Mouse (Mus musculus) liver, adult 2 months (tissue): ENCODE measurements around the gene Med28. TPM values are rescaled to one million over a fixed set of nuclear protein-coding genes. Genes with fewer than 3 reads are reported as not detected.

Source experiments
- DNase-seq: peaks from one replicate; pipeline ENCODE4 v3.0.0-alpha.2; 2011; ENCODE audit warnings: low read depth, low spot score; ENCODE audit errors: extremely low read depth
- H3K27ac ChIP-seq: fragments of 200-500 bp; replicated peaks from 2 replicates; pipeline ENCODE4 v1.5.1; 2012; ENCODE audit warnings: low read depth, mild to moderate bottlenecking, control low read depth, inconsistent platforms, low read length; ENCODE audit not compliant: insufficient read depth
- H3K27me3 ChIP-seq: fragments of 200-500 bp; 2 replicates; pipeline ENCODE4 v1.6.1; 2012; ENCODE audit warnings: mild to moderate bottlenecking, moderate library complexity, low read length, inconsistent platforms; ENCODE audit not compliant: control insufficient read depth, insufficient read depth
- H3K36me3 ChIP-seq: fragments of 200-500 bp; 2 replicates; pipeline ENCODE4 v1.6.1; 2012; ENCODE audit warnings: low read length, inconsistent platforms; ENCODE audit not compliant: control insufficient read depth, insufficient read depth
- H3K4me1 ChIP-seq: fragments of 200-500 bp; 2 replicates; pipeline ENCODE4 v1.6.1; 2011; ENCODE audit warnings: low read length; ENCODE audit not compliant: control insufficient read depth, insufficient read depth
- H3K4me3 ChIP-seq: fragments of 200-500 bp; 2 replicates; pipeline ENCODE4 v1.5.1; 2011; ENCODE audit warnings: low read depth, mild to moderate bottlenecking, control low read depth, low read length, moderate library complexity; ENCODE audit not compliant: insufficient read depth
- H3K79me2 ChIP-seq: fragments of 200-500 bp; 2 replicates; pipeline ENCODE4 v1.6.1; 2012; ENCODE audit warnings: inconsistent platforms, mild to moderate bottlenecking, low read length, moderate library complexity; ENCODE audit not compliant: control insufficient read depth, insufficient read depth
- H3K9ac ChIP-seq: fragments of 200-500 bp; 2 replicates; pipeline ENCODE4 v1.6.1; 2012; ENCODE audit warnings: low read depth, mild to moderate bottlenecking, control low read depth, inconsistent platforms, low read length
- CTCF ChIP-seq: fragments of 200-500 bp; IDR thresholded peaks from 2 replicates; pipeline ENCODE4 v1.5.1; 2011; ENCODE audit warnings: low read depth, low read length, control low read depth
- POLR2A ChIP-seq: fragments of 200-500 bp; IDR thresholded peaks from 2 replicates; pipeline ENCODE4 v1.6.1; 2011; ENCODE audit warnings: low read length, control low read depth; ENCODE audit not compliant: insufficient read depth; ENCODE audit errors: extremely low read depth
- WGBS: fragments of 180-500 bp; shearing (Covaris S2); methylation state at CpG from one replicate; pipeline ENCODE4 v1.1.7; 2018; 5-methylcytosine and 5-hydroxymethylcytosine counted together
- polyA plus RNA-seq: library from polyadenylated mRNA; depleted of rRNA; stranded (reverse); fragments of >200 nt; gene quantifications from 2 replicates; pipeline ENCODE4 v1.2.3, GENCODE M21; 2012; rRNA removed
- total RNA-seq: library from RNA; depleted of rRNA; stranded (reverse); fragments of >200 nt; gene quantifications from 2 replicates; pipeline ENCODE4 v1.2.3, GENCODE M21; 2014; rRNA removed

Gene Med28
- total and polyA plus RNA-seq, 2 experiments: 27.2 to 44.8 TPM

DNA sequence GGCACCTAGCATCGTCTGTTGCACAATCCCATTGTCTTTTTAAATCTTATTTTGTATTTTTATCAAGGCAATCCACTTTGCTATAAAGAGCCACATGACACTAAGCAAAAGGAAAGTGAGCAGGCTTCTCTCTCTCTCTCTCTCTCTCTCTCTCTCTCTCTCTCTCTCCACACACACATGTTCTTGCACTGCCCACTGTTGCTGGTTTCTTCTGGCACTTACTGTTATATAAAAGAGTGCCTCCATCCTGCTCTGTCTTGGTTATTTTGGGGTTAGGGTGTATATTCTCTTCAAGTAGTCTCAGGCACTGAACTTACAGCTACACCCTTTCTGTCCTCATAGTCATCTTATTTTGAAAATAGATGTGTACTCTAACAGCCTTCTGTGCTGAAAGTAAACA, 29.6 kb downstream of the Med28 start:
- H3K27me3 ChIP-seq: no peaks in the 10 kb centered on the region
- no peak for TF ChIP-seq CTCF
- TF ChIP-seq POLR2A: no peak
- no peaks in the 10 kb centered on the region for H3K36me3 ChIP-seq
- no peak overlapping the region for H3K9ac ChIP-seq
- WGBS: 86% methylated on average over 1 of the region's 1 CpGs
- DNase-seq: no peak
- no peaks in the 10 kb centered on the region for H3K79me2 ChIP-seq
- H3K4me3 ChIP-seq: no peak overlapping the region
- no peaks in the 10 kb centered on the region for H3K4me1 ChIP-seq
- no peak overlapping the region for H3K27ac ChIP-seq

DNA sequence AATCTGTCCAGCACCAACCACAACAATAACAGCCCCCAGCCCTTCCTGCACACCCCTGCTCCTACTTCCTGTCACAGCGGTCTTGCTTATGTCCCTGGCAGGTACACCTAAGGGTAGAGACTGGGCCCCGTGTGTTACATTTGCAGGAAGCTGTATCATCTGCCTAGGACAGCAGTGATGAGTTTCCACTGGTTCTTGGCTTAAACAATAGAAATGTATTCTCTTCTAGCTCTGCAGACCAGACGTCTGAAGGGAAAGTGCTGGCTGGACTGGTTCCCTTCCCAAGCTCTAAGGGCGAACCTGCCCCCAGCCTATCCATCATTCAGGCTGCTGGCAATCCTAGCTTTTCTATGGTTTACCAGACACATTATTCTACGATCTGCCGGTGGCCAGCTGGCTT, 44.0 kb downstream of the Med28 start:
- H3K27ac ChIP-seq: no peak overlapping the region
- H3K9ac ChIP-seq: no peak overlapping the region
- H3K4me1 ChIP-seq: no peaks in the 10 kb centered on the region
- no peaks in the 10 kb centered on the region for H3K27me3 ChIP-seq
- no peaks in the 10 kb centered on the region for H3K36me3 ChIP-seq
- no peaks in the 10 kb centered on the region for H3K79me2 ChIP-seq
- TF ChIP-seq POLR2A (no peak), CTCF (no peak)
- no peak for DNase-seq
- H3K4me3 ChIP-seq: no peak overlapping the region
- 64% methylated on average over 6 of the region's 6 CpGs for WGBS

DNA sequence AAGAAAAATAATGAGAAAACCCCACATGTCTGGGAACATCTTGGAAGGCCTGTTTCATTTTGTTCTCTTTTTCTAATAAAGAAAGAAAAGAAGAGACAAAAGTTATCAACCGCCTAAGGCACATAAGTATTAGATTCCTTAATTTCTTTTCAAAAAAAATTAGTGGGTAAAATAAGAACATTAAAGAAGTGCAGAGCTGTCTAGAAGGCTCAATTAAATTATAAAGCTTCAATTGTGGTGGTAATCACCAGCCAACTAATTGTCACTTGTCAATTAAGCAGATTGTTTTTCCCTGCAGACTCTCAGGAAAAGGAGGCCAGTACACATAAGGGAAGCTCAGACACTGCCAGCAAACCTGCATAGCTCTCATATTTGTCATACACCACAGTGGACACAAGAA, 45.8 kb downstream of the Med28 start:
- no peak overlapping the region for H3K9ac ChIP-seq
- no peak overlapping the region for H3K4me3 ChIP-seq
- 96% methylated on average over 1 of the region's 1 CpGs for WGBS
- no peaks in the 10 kb centered on the region for H3K36me3 ChIP-seq
- TF ChIP-seq POLR2A: no peak
- TF ChIP-seq CTCF: no peak
- H3K79me2 ChIP-seq: no peaks in the 10 kb centered on the region
- H3K27ac ChIP-seq: no peak overlapping the region
- H3K27me3 ChIP-seq: no peaks in the 10 kb centered on the region
- H3K4me1 ChIP-seq: no peaks in the 10 kb centered on the region
- DNase-seq: no peak

DNA sequence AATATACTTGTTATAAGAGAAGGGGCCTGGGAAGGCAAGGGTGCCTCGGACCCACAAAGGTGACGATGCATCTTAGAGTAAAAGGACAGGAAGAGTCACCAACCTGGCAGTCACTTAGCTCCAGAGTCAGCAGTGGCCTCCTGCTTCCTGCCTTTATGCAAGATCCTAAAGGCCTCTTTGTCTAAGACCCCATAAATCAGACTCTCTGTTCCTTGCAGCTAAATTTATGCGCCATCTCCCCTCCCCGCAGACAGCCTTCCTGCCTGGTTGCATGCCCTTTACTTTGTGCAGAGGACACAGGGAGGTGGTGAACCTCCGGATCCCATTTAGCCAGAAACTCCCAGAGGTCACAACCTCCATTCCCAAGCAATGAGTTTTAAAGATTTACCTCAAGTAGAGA, 52.8 kb downstream of the Med28 start:
- H3K27ac ChIP-seq: no peak overlapping the region
- peaks cover 6% of the 10 kb centered on the region; the same call in 1 of the 2 replicates for H3K4me1 ChIP-seq
- no peak for DNase-seq
- TF ChIP-seq CTCF (no peak), POLR2A (no peak)
- no peaks in the 10 kb centered on the region for H3K27me3 ChIP-seq
- no peak overlapping the region for H3K9ac ChIP-seq
- no peak overlapping the region for H3K4me3 ChIP-seq
- no peaks in the 10 kb centered on the region for H3K36me3 ChIP-seq
- no peaks in the 10 kb centered on the region for H3K79me2 ChIP-seq
- 76% methylated on average over 5 of the region's 5 CpGs for WGBS

DNA sequence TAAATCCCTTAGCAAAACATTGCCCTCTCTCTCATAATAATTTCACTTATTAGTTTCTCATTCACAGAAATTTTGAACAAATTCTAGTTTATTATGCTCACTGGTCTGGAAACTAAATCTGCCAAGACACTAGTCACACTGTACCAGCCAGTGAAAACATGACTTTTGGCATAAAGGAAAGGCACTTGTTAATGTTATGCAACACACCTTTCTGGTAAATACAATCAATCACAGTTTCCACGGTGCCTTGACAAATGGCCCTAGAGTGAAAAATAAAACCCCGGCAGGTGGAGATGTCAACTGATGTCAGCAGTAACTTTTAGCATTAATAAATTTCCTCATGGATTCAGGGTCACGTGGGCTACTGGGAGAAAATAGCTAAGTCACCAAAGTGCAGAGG, 56.7 kb downstream of the Med28 start:
- TF ChIP-seq POLR2A (no peak), CTCF (no peak)
- H3K4me1 ChIP-seq: peaks cover 6% of the 10 kb centered on the region; the same call in 1 of the 2 replicates
- peak; percentile 81 for DNase-seq
- 32% methylated on average over 3 of the region's 3 CpGs for WGBS
- H3K79me2 ChIP-seq: no peaks in the 10 kb centered on the region
- H3K9ac ChIP-seq: no peak overlapping the region
- no peaks in the 10 kb centered on the region for H3K36me3 ChIP-seq
- no peak overlapping the region for H3K27ac ChIP-seq
- H3K4me3 ChIP-seq: no peak overlapping the region
- no peaks in the 10 kb centered on the region for H3K27me3 ChIP-seq

DNA sequence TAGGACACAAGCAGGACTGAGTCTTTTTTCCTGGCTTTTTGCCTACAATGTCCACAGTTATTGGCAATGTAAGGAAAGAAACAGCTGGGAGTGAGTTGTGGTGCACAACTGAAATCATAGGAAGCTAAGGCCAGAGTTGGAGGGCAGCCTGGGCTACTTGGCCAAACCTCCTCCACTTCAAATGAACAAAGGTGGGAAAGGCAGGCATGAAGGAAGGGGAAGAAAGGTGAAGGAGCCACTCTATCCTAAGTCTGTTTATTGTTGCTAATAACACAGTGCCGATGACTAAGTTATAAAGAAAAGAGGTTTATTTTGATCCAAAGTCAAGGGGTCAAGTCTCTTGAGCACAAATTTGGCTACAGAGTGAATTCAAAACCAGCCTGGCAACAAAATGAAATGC, 57.3 kb downstream of the Med28 start:
- Histone ChIP-seq H3K4me1 (peaks cover 6% of the 10 kb centered on the region; the same call in 1 of the 2 replicates), H3K79me2 (no peaks in the 10 kb centered on the region), H3K4me3 (no peak overlapping the region), H3K27ac (no peak overlapping the region), H3K9ac (no peak overlapping the region), H3K27me3 (no peaks in the 10 kb centered on the region), H3K36me3 (no peaks in the 10 kb centered on the region)
- TF ChIP-seq POLR2A: no peak
- TF ChIP-seq CTCF: no peak
- WGBS: 50% methylated on average over 1 of the region's 1 CpGs
- peak; percentile 29 for DNase-seq

Other genes starting within 250 kb of the Med28 start
- gene Qdpr, start 70.0 kb upstream of the Med28 start, total RNA-seq: 640 and 691 TPM in 2 replicates
- 491 and 636 TPM in 2 replicates for gene Qdpr, start 70.0 kb upstream of the Med28 start, polyA plus RNA-seq
- not detected in 2 replicates for gene Clrn2, start 66.5 kb upstream of the Med28 start, total RNA-seq
- gene Clrn2, start 66.5 kb upstream of the Med28 start, polyA plus RNA-seq: not detected in 2 replicates
- 300 and 328 TPM in 2 replicates for gene Lap3, start 26.9 kb upstream of the Med28 start, total RNA-seq
- gene Lap3, start 26.9 kb upstream of the Med28 start, polyA plus RNA-seq: 92.9 and 108 TPM in 2 replicates
- under 0.01 and 0.07 TPM in 2 replicates for gene Fam184b, start 119.4 kb downstream of the Med28 start, total RNA-seq
- gene Fam184b, start 119.4 kb downstream of the Med28 start, polyA plus RNA-seq: 0.06 TPM in 2 replicates
- 0.46 and 1.1 TPM in 2 replicates for gene Ncapg, start 149.7 kb downstream of the Med28 start, total RNA-seq
- 0.02 TPM in 1 of 2 replicates, not detected in the other for gene Ncapg, start 149.7 kb downstream of the Med28 start, polyA plus RNA-seq